Mouse (Mus musculus) forebrain, embryonic 16.5 days (tissue): ENCODE measurements around the gene Etnk2. TPM values are rescaled to one million over a fixed set of nuclear protein-coding genes. Genes with fewer than 3 reads are reported as not detected.

ENCODE experiments used
- ATAC-seq: fragments of 200-750 bp; cut with Nextera tagmentation; 2 replicates; pipeline ENCODE4 v1.8.0; 2017; ENCODE audit warnings: mild to moderate bottlenecking, moderate library complexity
- H3K27ac ChIP-seq: fragments of 300-500 bp; sonication (generic); 2 replicates; pipeline ENCODE4 v1.5.1; 2014; ENCODE audit warnings: low read length, control low read depth
- H3K27me3 ChIP-seq: fragments of 300-500 bp; sonication (generic); replicated peaks from 2 replicates; pipeline ENCODE4 v1.6.1; 2014; ENCODE audit warnings: low read length; ENCODE audit not compliant: control insufficient read depth, insufficient read depth
- H3K36me3 ChIP-seq: fragments of 300-500 bp; sonication (generic); 2 replicates; pipeline ENCODE4 v1.6.1; 2014; ENCODE audit not compliant: control insufficient read depth, insufficient read depth
- H3K4me1 ChIP-seq: fragments of 300-500 bp; sonication (generic); replicated peaks from 2 replicates; pipeline ENCODE4 v1.6.1; 2014; ENCODE audit warnings: low read length; ENCODE audit not compliant: control insufficient read depth, insufficient read depth
- H3K4me2 ChIP-seq: fragments of 300-500 bp; sonication (generic); 2 replicates; pipeline ENCODE4 v1.6.1; 2014; ENCODE audit warnings: mild to moderate bottlenecking, low read length, control low read depth
- H3K4me3 ChIP-seq: fragments of 300-500 bp; sonication (generic); replicated peaks from 2 replicates; pipeline ENCODE4 v1.5.1; 2014; ENCODE audit warnings: mild to moderate bottlenecking, low read length, control low read depth
- H3K9ac ChIP-seq: fragments of 300-500 bp; sonication (generic); replicated peaks from 2 replicates; pipeline ENCODE4 v1.6.1; 2014; ENCODE audit warnings: low read depth, low read length, control low read depth
- H3K9me3 ChIP-seq: fragments of 300-500 bp; sonication (generic); 2 replicates; pipeline ENCODE4 v1.6.1; 2016; ENCODE audit warnings: low read length; ENCODE audit not compliant: control insufficient read depth
- WGBS: fragments of 180-500 bp; shearing (Covaris S2); extraction: QIAGEN DNeasy Blood & Tissue Kit; methylation state at CpG from one replicate; pipeline ENCODE4 v1.1.7; 2014; 5-methylcytosine and 5-hydroxymethylcytosine counted together
- polyA plus RNA-seq: library from polyadenylated mRNA; unstranded; fragments of >200 nt; fragmentation: Nextera tagmentation; extraction: Ambion mirVana; gene quantifications from 2 replicates; pipeline ENCODE4 v1.2.1, GENCODE M21; 2015

The Etnk2 gene
- polyA plus RNA-seq, 1 experiment from 2014 or later, result 9.5 TPM

GRCm38 (mm10) chr1:133406614-133407013, 43.2 kb downstream of the Etnk2 start:
- no peak for ATAC-seq
- no peaks in the 10 kb centered on the region for H3K27me3 ChIP-seq
- H3K4me3 ChIP-seq, result no peak overlapping the region
- no peaks in the 10 kb centered on the region for H3K36me3 ChIP-seq
- H3K9me3 ChIP-seq, result no peaks in the 10 kb centered on the region
- H3K9ac ChIP-seq, result no peak overlapping the region
- no peaks in the 10 kb centered on the region; the same call in 1 of the 2 replicates for H3K4me1 ChIP-seq
- no peak overlapping the region for H3K4me2 ChIP-seq
- WGBS, result 84% methylated on average over 7 of the region's 7 CpGs
- no peak overlapping the region for H3K27ac ChIP-seq

- Histone ChIP-seq H3K4me1 (no peaks in the 10 kb centered on the region; the same call in 1 of the 2 replicates), H3K9ac (no peak overlapping the region), H3K36me3 (no peaks in the 10 kb centered on the region), H3K4me3 (no peak overlapping the region), H3K4me2 (no peak overlapping the region), H3K27me3 (no peaks in the 10 kb centered on the region), H3K9me3 (no peaks in the 10 kb centered on the region), H3K27ac (no peak overlapping the region)
- 76% methylated on average over 6 of the region's 6 CpGs for WGBS
- ATAC-seq, result no peak
Measured at GRCm38 (mm10) chr1:133407436-133407835, 44.1 kb downstream of the Etnk2 start.

- no peak overlapping the region for H3K4me2 ChIP-seq
- H3K27me3 ChIP-seq, result no peaks in the 10 kb centered on the region
- H3K4me1 ChIP-seq, result no peaks in the 10 kb centered on the region; the same call in 1 of the 2 replicates
- no peak for ATAC-seq
- no peak overlapping the region for H3K27ac ChIP-seq
- 72% methylated on average over 9 of the region's 9 CpGs for WGBS
- no peak overlapping the region for H3K4me3 ChIP-seq
- no peaks in the 10 kb centered on the region for H3K9me3 ChIP-seq
- H3K36me3 ChIP-seq, result no peaks in the 10 kb centered on the region
- no peak overlapping the region for H3K9ac ChIP-seq
Measured at GRCm38 (mm10) chr1:133408321-133408720, 44.9 kb downstream of the Etnk2 start.

- H3K4me2 ChIP-seq, result no peak overlapping the region
- no peaks in the 10 kb centered on the region; the same call in 1 of the 2 replicates for H3K4me1 ChIP-seq
- 22% methylated on average over 6 of the region's 6 CpGs for WGBS
- H3K9ac ChIP-seq, result no peak overlapping the region
- no peaks in the 10 kb centered on the region for H3K36me3 ChIP-seq
- no peak for ATAC-seq
- H3K9me3 ChIP-seq, result no peaks in the 10 kb centered on the region
- H3K27ac ChIP-seq, result no peak overlapping the region
- H3K27me3 ChIP-seq, result no peaks in the 10 kb centered on the region
- no peak overlapping the region for H3K4me3 ChIP-seq
Measured at GRCm38 (mm10) chr1:133408880-133409516, 45.6 kb downstream of the Etnk2 start.

- H3K9ac ChIP-seq, result no peak overlapping the region
- H3K4me1 ChIP-seq, result no peaks in the 10 kb centered on the region; the same call in 1 of the 2 replicates
- WGBS, result 78% methylated on average over 9 of the region's 9 CpGs
- no peak for ATAC-seq
- H3K4me3 ChIP-seq, result no peak overlapping the region
- no peaks in the 10 kb centered on the region for H3K9me3 ChIP-seq
- H3K27me3 ChIP-seq, result no peaks in the 10 kb centered on the region
- H3K36me3 ChIP-seq, result no peaks in the 10 kb centered on the region
- H3K27ac ChIP-seq, result no peak overlapping the region
- H3K4me2 ChIP-seq, result no peak overlapping the region
Measured at GRCm38 (mm10) chr1:133409786-133410185, 46.4 kb downstream of the Etnk2 start.

GRCm38 (mm10) chr1:133411506-133412147, 48.3 kb downstream of the Etnk2 start:
- ATAC-seq, result no peak
- Histone ChIP-seq H3K9me3 (no peaks in the 10 kb centered on the region), H3K27ac (no peak overlapping the region), H3K36me3 (no peaks in the 10 kb centered on the region), H3K27me3 (no peaks in the 10 kb centered on the region), H3K4me1 (no peaks in the 10 kb centered on the region; the same call in 1 of the 2 replicates), H3K9ac (no peak overlapping the region), H3K4me2 (no peak overlapping the region), H3K4me3 (no peak overlapping the region)
- 51% methylated on average over 8 of the region's 8 CpGs for WGBS

GRCm38 (mm10) chr1:133412941-133413340, 49.6 kb downstream of the Etnk2 start:
- no peak for ATAC-seq
- no peak overlapping the region for H3K27ac ChIP-seq
- H3K4me2 ChIP-seq, result no peak overlapping the region
- WGBS, result 90% methylated on average over 9 of the region's 9 CpGs
- H3K27me3 ChIP-seq, result no peaks in the 10 kb centered on the region
- H3K9ac ChIP-seq, result no peak overlapping the region
- H3K4me1 ChIP-seq, result peaks cover 6% of the 10 kb centered on the region
- no peaks in the 10 kb centered on the region for H3K9me3 ChIP-seq
- H3K36me3 ChIP-seq, result no peaks in the 10 kb centered on the region
- H3K4me3 ChIP-seq, result no peak overlapping the region

GRCm38 (mm10) chr1:133415086-133415485, 51.7 kb downstream of the Etnk2 start:
- Histone ChIP-seq H3K4me1 (peaks cover 11% of the 10 kb centered on the region), H3K9me3 (no peaks in the 10 kb centered on the region), H3K36me3 (no peaks in the 10 kb centered on the region), H3K4me3 (no peak overlapping the region), H3K27ac (no peak overlapping the region), H3K27me3 (no peaks in the 10 kb centered on the region), H3K9ac (no peak overlapping the region), H3K4me2 (no peak overlapping the region)
- WGBS, result 49% methylated on average over 7 of the region's 7 CpGs
- ATAC-seq, result no peak

- 62% methylated on average over 6 of the region's 6 CpGs for WGBS
- no peak overlapping the region for H3K9ac ChIP-seq
- peaks cover 11% of the 10 kb centered on the region for H3K4me1 ChIP-seq
Measured at GRCm38 (mm10) chr1:133415505-133415904, 52.1 kb downstream of the Etnk2 start.

More at GRCm38 (mm10) chr1:133415505-133415904, 52.1 kb downstream of the Etnk2 start:
- Histone ChIP-seq H3K4me2 (no peak overlapping the region), H3K9me3 (no peaks in the 10 kb centered on the region), H3K27ac (no peak overlapping the region), H3K27me3 (no peaks in the 10 kb centered on the region), H3K36me3 (no peaks in the 10 kb centered on the region), H3K4me3 (no peak overlapping the region)
- no peak for ATAC-seq
